Mouse (Mus musculus) midbrain, embryonic 10.5 days (tissue): ENCODE data around the gene Akap12. TPM values are rescaled to one million over a fixed set of nuclear protein-coding genes. Genes with fewer than 3 reads are reported as not detected.

Experiments
- DNase-seq: peaks from one replicate; pipeline ENCODE4 v3.0.0-alpha.2; 2017; ENCODE audit warnings: low spot score
- H3K27ac ChIP-seq: fragments of 300-500 bp; sonication (generic); replicated peaks from 2 replicates; pipeline ENCODE4 v1.5.1; 2016; ENCODE audit warnings: mild to moderate bottlenecking
- H3K27me3 ChIP-seq: fragments of 300-500 bp; sonication (generic); 2 replicates; pipeline ENCODE4 v1.6.1; 2016; ENCODE audit warnings: low read depth, mild to moderate bottlenecking; ENCODE audit not compliant: poor library complexity, severe bottlenecking
- H3K36me3 ChIP-seq: fragments of 300-500 bp; sonication (generic); 2 replicates; pipeline ENCODE4 v1.6.1; 2016; ENCODE audit warnings: mild to moderate bottlenecking, moderate library complexity
- H3K4me1 ChIP-seq: fragments of 300-500 bp; sonication (generic); 2 replicates; pipeline ENCODE4 v1.6.1; 2016
- H3K4me3 ChIP-seq: fragments of 300-500 bp; sonication (generic); 2 replicates; pipeline ENCODE4 v1.5.1; 2016; ENCODE audit warnings: mild to moderate bottlenecking, moderate library complexity
- H3K9me3 ChIP-seq: fragments of 300-500 bp; sonication (generic); replicated peaks from 2 replicates; pipeline ENCODE4 v1.6.1; 2016; ENCODE audit warnings: mild to moderate bottlenecking
- WGBS: fragments of 180-500 bp; shearing (Covaris S2); methylation state at CpG from one replicate; pipeline ENCODE4 v1.1.7; 2016; 5-methylcytosine and 5-hydroxymethylcytosine counted together
- polyA plus RNA-seq: library from polyadenylated mRNA; unstranded; fragments of >200 nt; fragmentation: Nextera tagmentation; extraction: Ambion mirVana; gene quantifications from 2 replicates; pipeline ENCODE4 v1.2.1, GENCODE M21; 2016

Gene Akap12
- polyA plus RNA-seq, 1 experiment from 2014 or later = 30.9 TPM

DNA sequence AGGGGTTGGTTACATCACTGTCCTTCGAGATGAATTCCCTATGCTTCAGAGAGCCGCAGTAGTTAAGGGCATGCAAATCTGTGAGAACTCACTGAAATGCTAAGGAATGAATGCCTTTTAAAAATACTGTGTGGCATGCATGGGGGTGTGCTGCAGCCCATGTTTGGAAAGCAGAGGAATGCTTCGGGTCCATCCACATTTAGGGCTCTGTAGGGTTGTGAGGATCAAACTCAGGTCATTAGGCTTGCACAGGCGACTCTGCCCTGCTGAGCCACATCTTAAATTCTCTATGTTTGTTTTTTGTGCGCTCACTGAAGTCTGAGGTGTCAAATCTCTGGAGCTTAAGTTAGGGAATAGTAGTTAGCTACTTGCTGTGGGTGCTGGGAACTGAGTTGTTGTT lies 124.9 kb downstream of the Akap12 start:
- no peak overlapping the region for H3K4me3 ChIP-seq
- H3K9me3 ChIP-seq = no peaks in the 10 kb centered on the region
- no peaks in the 10 kb centered on the region for H3K27me3 ChIP-seq
- peaks cover 40% of the 10 kb centered on the region for H3K36me3 ChIP-seq
- no peak overlapping the region for H3K27ac ChIP-seq
- peaks cover 27% of the 10 kb centered on the region for H3K4me1 ChIP-seq
- 82% methylated on average over 5 of the region's 5 CpGs for WGBS
- DNase-seq = no peak

DNA sequence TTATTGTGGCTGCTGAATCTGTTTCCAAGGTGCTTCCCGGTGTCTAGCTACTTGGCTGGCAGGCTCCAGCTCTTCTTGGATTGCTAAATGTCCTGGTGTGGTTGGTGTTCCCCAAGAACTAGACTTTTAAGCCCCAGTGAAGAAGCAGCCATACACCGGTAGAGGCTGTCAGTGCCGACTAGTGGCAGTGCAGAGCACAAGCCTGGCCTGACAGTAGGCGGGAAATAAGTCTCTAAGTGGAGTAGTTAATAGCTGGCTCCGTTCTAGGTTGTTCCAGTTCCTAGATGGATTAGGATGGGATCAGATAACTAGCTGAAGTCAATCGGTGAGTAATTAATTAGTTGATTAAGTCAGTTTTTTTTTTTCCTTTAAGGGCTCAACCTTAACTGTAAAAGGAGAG lies 125.7 kb downstream of the Akap12 start:
- no peak for DNase-seq
- Histone ChIP-seq H3K4me1 (peaks cover 25% of the 10 kb centered on the region), H3K27ac (no peak overlapping the region), H3K4me3 (no peak overlapping the region), H3K9me3 (no peaks in the 10 kb centered on the region; the same call in 1 of the 2 replicates), H3K27me3 (no peaks in the 10 kb centered on the region), H3K36me3 (peaks cover 48% of the 10 kb centered on the region)
- 69% methylated on average over 6 of the region's 6 CpGs for WGBS

DNA sequence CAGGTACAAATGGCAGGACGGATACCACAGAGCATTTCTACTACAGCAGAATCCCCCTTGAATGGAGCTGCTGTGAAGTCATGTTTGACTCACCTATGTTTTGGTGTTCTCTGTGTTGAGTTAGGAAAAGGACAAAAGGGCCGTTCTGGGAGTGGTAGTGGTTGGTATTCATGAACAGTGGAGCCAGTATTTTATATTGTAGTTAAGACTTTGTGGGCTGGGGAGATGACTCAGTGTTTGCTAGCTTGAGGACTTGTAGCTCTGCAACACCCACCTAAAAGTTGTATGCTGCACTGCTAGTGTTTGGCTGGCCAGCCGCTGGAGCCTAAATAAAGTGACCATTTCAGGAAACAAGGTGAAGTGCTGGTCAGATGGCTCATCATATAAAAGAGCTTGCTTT lies 129.1 kb downstream of the Akap12 start:
- peaks cover 7% of the 10 kb centered on the region for H3K4me1 ChIP-seq
- H3K9me3 ChIP-seq = no peaks in the 10 kb centered on the region; the same call in 1 of the 2 replicates
- no peak for DNase-seq
- H3K36me3 ChIP-seq = peaks cover 74% of the 10 kb centered on the region
- WGBS = 92% methylated on average over 3 of the region's 3 CpGs
- no peaks in the 10 kb centered on the region for H3K27me3 ChIP-seq
- H3K27ac ChIP-seq = no peak overlapping the region
- H3K4me3 ChIP-seq = no peak overlapping the region

DNA sequence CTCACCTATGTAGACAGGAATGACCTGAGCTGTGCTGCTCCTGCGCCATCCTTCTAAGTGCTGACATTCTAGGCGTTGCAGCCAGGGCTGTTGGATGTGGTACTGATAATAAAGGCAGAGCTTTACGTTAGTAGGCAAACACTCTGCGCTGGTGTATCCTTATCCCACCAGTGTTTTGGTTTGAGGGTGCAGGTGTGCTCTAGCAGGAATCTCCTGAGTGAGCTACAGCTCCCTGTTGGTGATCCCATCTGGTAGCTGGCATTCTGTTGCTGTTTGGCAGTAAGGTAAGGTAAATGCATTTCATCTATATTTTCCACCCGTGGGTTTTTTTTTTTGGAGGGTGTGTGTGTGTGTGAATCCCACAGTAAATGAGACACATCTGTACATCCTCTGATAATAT lies 131.9 kb downstream of the Akap12 start:
- no peak for DNase-seq
- Histone ChIP-seq H3K9me3 (no peaks in the 10 kb centered on the region; the same call in 1 of the 2 replicates), H3K36me3 (peaks cover 84% of the 10 kb centered on the region), H3K4me1 (no peaks in the 10 kb centered on the region), H3K27ac (no peak overlapping the region), H3K27me3 (no peaks in the 10 kb centered on the region), H3K4me3 (no peak overlapping the region)
- 94% methylated on average over 5 of the region's 5 CpGs for WGBS

DNA sequence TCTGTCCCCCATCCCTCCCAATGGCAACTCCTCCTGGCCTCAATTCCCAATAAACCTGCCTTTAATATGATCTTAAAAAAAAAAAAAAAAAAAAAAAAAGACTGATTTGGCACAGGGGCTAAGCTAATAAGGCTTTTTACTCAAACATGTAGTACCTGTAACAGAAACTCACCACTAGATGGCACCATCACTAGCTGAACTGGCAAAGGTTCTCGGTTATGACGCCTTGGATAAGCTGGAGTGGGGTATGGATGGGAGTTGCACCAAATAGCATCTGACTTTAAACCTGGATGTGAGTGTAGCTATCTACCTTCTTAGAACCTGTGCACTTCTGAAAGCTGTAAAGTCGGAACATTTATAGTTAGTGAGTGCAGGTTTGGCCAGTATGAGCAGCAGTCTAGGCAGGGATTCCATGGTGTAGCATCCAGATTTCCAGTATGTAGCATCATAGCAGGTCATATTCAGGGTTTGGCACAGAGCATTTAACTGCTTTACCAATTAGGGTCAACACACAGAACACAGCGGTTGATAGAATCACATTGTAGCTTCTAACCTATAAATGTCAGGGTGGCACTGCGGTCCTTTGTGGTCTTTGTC lies 138.8 kb downstream of the Akap12 start:
- DNase-seq = no peak
- peaks cover 84% of the 10 kb centered on the region for H3K36me3 ChIP-seq
- H3K27me3 ChIP-seq = no peaks in the 10 kb centered on the region
- H3K4me1 ChIP-seq = no peaks in the 10 kb centered on the region
- no peak overlapping the region for H3K27ac ChIP-seq
- no peak overlapping the region for H3K4me3 ChIP-seq
- WGBS = 67% methylated on average over 5 of the region's 5 CpGs
- H3K9me3 ChIP-seq = no peaks in the 10 kb centered on the region

DNA sequence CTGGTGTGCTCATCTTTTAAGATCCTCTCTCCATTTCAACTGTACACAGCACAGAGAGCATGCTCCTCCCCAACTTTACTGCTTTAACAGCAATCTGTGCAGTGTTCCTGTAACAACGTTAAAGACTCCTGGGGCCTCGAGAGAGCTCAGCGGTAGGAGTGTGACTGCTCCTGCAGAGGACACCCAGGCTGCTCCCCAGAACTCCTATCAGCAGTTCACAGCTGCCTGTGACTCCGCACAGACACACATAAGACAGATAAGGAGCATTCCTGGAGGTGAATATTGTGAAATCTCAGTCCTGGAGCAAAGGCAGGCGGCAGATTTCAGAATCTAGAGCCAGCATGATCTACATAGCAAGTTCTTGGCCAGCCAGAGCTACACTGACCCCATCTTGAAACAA lies 139.3 kb downstream of the Akap12 start:
- 94% methylated on average over 5 of the region's 5 CpGs for WGBS
- no peak overlapping the region for H3K4me3 ChIP-seq
- no peaks in the 10 kb centered on the region for H3K27me3 ChIP-seq
- peaks cover 84% of the 10 kb centered on the region for H3K36me3 ChIP-seq
- no peak for DNase-seq
- no peak overlapping the region for H3K27ac ChIP-seq
- no peaks in the 10 kb centered on the region for H3K9me3 ChIP-seq
- no peaks in the 10 kb centered on the region for H3K4me1 ChIP-seq

DNA sequence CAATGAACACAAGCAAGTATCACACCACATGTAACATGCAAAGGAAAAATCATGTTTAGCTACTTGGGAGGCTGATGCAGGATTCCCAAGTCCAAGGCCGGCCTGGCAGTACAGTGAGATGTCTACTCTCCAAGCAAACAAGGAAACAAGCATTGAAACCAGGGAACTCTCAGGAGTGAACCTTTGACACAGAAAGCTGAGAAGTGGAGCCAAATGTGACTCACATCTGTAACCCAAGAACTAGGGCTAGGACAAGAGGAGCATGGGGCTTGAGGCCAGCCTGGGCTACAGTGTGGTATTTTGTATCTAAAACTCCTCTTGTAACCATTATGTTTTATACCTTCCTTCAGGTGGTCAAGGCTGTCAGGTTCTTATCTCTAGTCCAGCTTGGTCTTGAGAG lies 141.0 kb downstream of the Akap12 start:
- Histone ChIP-seq H3K36me3 (peaks cover 89% of the 10 kb centered on the region), H3K27ac (no peak overlapping the region), H3K27me3 (no peaks in the 10 kb centered on the region), H3K9me3 (no peaks in the 10 kb centered on the region), H3K4me1 (no peaks in the 10 kb centered on the region), H3K4me3 (no peak overlapping the region)
- WGBS = 95% methylated on average over 1 of the region's 1 CpGs
- DNase-seq = no peak

Other genes starting within 250 kb of the Akap12 start
- 21.3 and 21.7 TPM in 2 replicates for gene Zbtb2, start 121.7 kb downstream of the Akap12 start, polyA plus RNA-seq
- 48.9 and 49.4 TPM in 2 replicates for gene Rmnd1, start 166.0 kb downstream of the Akap12 start, polyA plus RNA-seq
- 29.0 and 32.0 TPM in 2 replicates for gene Armt1, start 166.1 kb downstream of the Akap12 start, polyA plus RNA-seq
- gene Ccdc170, start 216.1 kb downstream of the Akap12 start, polyA plus RNA-seq = 0.16 TPM in 1 of 2 replicates, not detected in the other